In genomic region chr2:129893832-129894231, GRCm38 (mm10) we compare ENCODE assay signal across 25 mouse cellular contexts.
DNase-seq lines count a peak whose midpoint lies in the region; ATAC-seq and TF ChIP-seq lines count a peak whose summit lies in the region.
"Had no signal": no experiment of that assay in that cellular context is flagged by ENCODE, and none has a peak within 500 bp of the region (broad histone marks: within the 10 kb centered on the region; RNA-seq: fewer than 3 reads in every experiment).

No protein-coding gene starts in this region.

- WGBS in hindbrain, embryonic 14.5 days, result 65% methylated on average over 5 of the region's 5 CpGs
- 93% methylated on average over 5 of the region's 5 CpGs for WGBS in hindbrain, embryonic 10.5 days
- 80% methylated on average over 5 of the region's 5 CpGs for WGBS in bone marrow, adult 2 months
- 66% methylated on average over 5 of the region's 5 CpGs for WGBS in hindbrain, postnatal 0 days
- WGBS in kidney, embryonic 15.5 days, result 82% methylated on average over 5 of the region's 5 CpGs

- intact Hi-C loops in gastrocnemius, adult 2 months (cut with DNase I), result no loop called here

- TF ChIP-seq CTCF in gastrocnemius, adult 2 months (IDR thresholded peaks at IDR 0.05), result no peak
- TF ChIP-seq CTCF in bone marrow, adult 2 months (IDR thresholded peaks at IDR 0.05; ENCODE audit: control insufficient read depth, insufficient read depth, low read length), result no peak
- no peak for TF ChIP-seq CTCF in hindbrain, postnatal 0 days (IDR thresholded peaks at IDR 0.05; ENCODE audit: low read depth)

- no peak for ATAC-seq in hindbrain, embryonic 14.5 days (ENCODE audit: low FRiP score)
- ATAC-seq in hindbrain, postnatal 0 days, result no peak
- ATAC-seq in kidney, embryonic 15.5 days (replicated peaks; ENCODE audit: low FRiP score), result no peak
- ATAC-seq: forebrain, embryonic 16.5 days; midbrain, embryonic 15.5 days; Patski had no signal

- DNase-seq in gastrocnemius, adult 2 months, result no peak
- no peak for DNase-seq in gastrocnemius, adult 8-10 months (ENCODE audit: low spot score in 2 of 2)
- DNase-seq in hindbrain, embryonic 14.5 days (ENCODE audit: low spot score), result no peak
- no peak for DNase-seq in hindbrain, embryonic 10.5 days (ENCODE audit: low spot score)
- peak; percentile 5 for DNase-seq in hindbrain, postnatal 0 days (ENCODE audit: low spot score)
- no peak for DNase-seq in natural killer cell, adult 2 months (ENCODE audit: low spot score in 2 of 2)
- DNase-seq: adrenal gland, postnatal 10 days; cerebellum, adult 11-12 months; cerebellum, adult 9-11 months; embryo, embryonic 11 days; kidney, adult 11 months; layer of hippocampus, postnatal 36 days; lung, adult 2 months; thymus, adult 18-20 months; thymus, postnatal 25 days had no signal

- H3K27ac ChIP-seq in gastrocnemius, adult 2 months, result peak overlapping the region; percentile 48; the same call in 1 of the 2 replicates
- H3K27ac ChIP-seq in hindbrain, embryonic 14.5 days, result 0 out of 2 replicates have a peak overlapping the region, but pooled peaks have one; percentile 12
- no peak overlapping the region for H3K27ac ChIP-seq in hindbrain, embryonic 10.5 days
- H3K27ac ChIP-seq in bone marrow, adult 2 months (ENCODE audit: control insufficient read depth, insufficient read depth, low read depth, low read length, poor library complexity), result peak overlapping the region; percentile 47; the same call in 1 of the 2 replicates
- no peak overlapping the region for H3K27ac ChIP-seq in hindbrain, postnatal 0 days
- no peak overlapping the region for H3K27ac ChIP-seq in kidney, embryonic 15.5 days
- H3K27ac ChIP-seq: embryonic facial prominence, embryonic 12.5 days; heart, embryonic 10.5 days; liver, embryonic 14.5 days; midbrain, embryonic 10.5 days; midbrain, embryonic 15.5 days; stomach, postnatal 0 days had no signal

- H3K4me2 ChIP-seq in hindbrain, embryonic 14.5 days (replicated peaks), result no peak overlapping the region
- no peak overlapping the region for H3K4me2 ChIP-seq in hindbrain, postnatal 0 days (ENCODE audit: low read depth, low read length)
- no peak overlapping the region for H3K4me2 ChIP-seq in kidney, embryonic 15.5 days
- H3K4me2 ChIP-seq: embryonic facial prominence, embryonic 12.5 days; midbrain, embryonic 15.5 days had no signal

- peak overlapping the region; percentile 34; the same call in 1 of the 2 replicates for H3K4me3 ChIP-seq in gastrocnemius, adult 2 months
- H3K4me3 ChIP-seq in hindbrain, embryonic 14.5 days (replicated peaks; ENCODE audit: low read length), result no peak overlapping the region
- no peak overlapping the region for H3K4me3 ChIP-seq in hindbrain, embryonic 10.5 days
- no peak overlapping the region for H3K4me3 ChIP-seq in bone marrow, adult 2 months (replicated peaks; ENCODE audit: control insufficient read depth, low read depth, low read length)
- no peak overlapping the region for H3K4me3 ChIP-seq in hindbrain, postnatal 0 days (ENCODE audit: low read length)
- H3K4me3 ChIP-seq in kidney, embryonic 15.5 days (replicated peaks), result no peak overlapping the region
- H3K4me3 ChIP-seq: embryonic facial prominence, embryonic 12.5 days; heart, embryonic 10.5 days; midbrain, embryonic 10.5 days; midbrain, embryonic 15.5 days had no signal

- no peaks in the 10 kb centered on the region for H3K36me3 ChIP-seq in hindbrain, embryonic 14.5 days (replicated peaks; ENCODE audit: control insufficient read depth, insufficient read depth)
- no peaks in the 10 kb centered on the region for H3K36me3 ChIP-seq in hindbrain, embryonic 10.5 days
- H3K36me3 ChIP-seq in hindbrain, postnatal 0 days (ENCODE audit: insufficient read depth, low read length), result no peaks in the 10 kb centered on the region
- H3K36me3 ChIP-seq in kidney, embryonic 15.5 days, result no peaks in the 10 kb centered on the region
- H3K36me3 ChIP-seq: embryonic facial prominence, embryonic 12.5 days; heart, embryonic 10.5 days; midbrain, embryonic 10.5 days; midbrain, embryonic 15.5 days had no signal

- H3K27me3 ChIP-seq in hindbrain, embryonic 14.5 days (ENCODE audit: control insufficient read depth, insufficient read depth, low read length), result no peaks in the 10 kb centered on the region
- no peaks in the 10 kb centered on the region for H3K27me3 ChIP-seq in hindbrain, embryonic 10.5 days (ENCODE audit: insufficient read depth, poor library complexity, severe bottlenecking)
- H3K27me3 ChIP-seq in hindbrain, postnatal 0 days (ENCODE audit: insufficient read depth, low read length), result no peaks in the 10 kb centered on the region
- H3K27me3 ChIP-seq in kidney, embryonic 15.5 days, result no peaks in the 10 kb centered on the region
- H3K27me3 ChIP-seq: embryonic facial prominence, embryonic 12.5 days; midbrain, embryonic 15.5 days had no signal

- no peak for TF ChIP-seq POLR2A in bone marrow, adult 2 months (IDR thresholded peaks at IDR 0.05; ENCODE audit: borderline replicate concordance, control insufficient read depth, low read depth, low read length)

- H3K9me3 ChIP-seq in hindbrain, embryonic 14.5 days (ENCODE audit: control insufficient read depth, low read length), result no peaks in the 10 kb centered on the region
- no peaks in the 10 kb centered on the region for H3K9me3 ChIP-seq in hindbrain, embryonic 10.5 days
- no peaks in the 10 kb centered on the region; the same call in 1 of the 2 replicates for H3K9me3 ChIP-seq in hindbrain, postnatal 0 days (ENCODE audit: low read length)
- H3K9me3 ChIP-seq in kidney, embryonic 15.5 days (replicated peaks), result no peaks in the 10 kb centered on the region
- H3K9me3 ChIP-seq: embryonic facial prominence, embryonic 12.5 days; midbrain, embryonic 10.5 days; midbrain, embryonic 15.5 days had no signal

- H3K9ac ChIP-seq in hindbrain, embryonic 14.5 days, result no peak overlapping the region
- H3K9ac ChIP-seq in hindbrain, postnatal 0 days (replicated peaks; ENCODE audit: low read length), result no peak overlapping the region
- H3K9ac ChIP-seq in kidney, embryonic 15.5 days, result no peak overlapping the region
- H3K9ac ChIP-seq: embryonic facial prominence, embryonic 12.5 days; liver, embryonic 14.5 days; midbrain, embryonic 15.5 days had no signal

- peaks cover 12% of the 10 kb centered on the region for H3K4me1 ChIP-seq in hindbrain, embryonic 14.5 days (replicated peaks; ENCODE audit: control insufficient read depth, insufficient read depth, low read length)
- H3K4me1 ChIP-seq in hindbrain, embryonic 10.5 days (replicated peaks), result no peaks in the 10 kb centered on the region
- peaks cover 9% of the 10 kb centered on the region; the same call in 1 of the 2 replicates for H3K4me1 ChIP-seq in bone marrow, adult 2 months (ENCODE audit: control insufficient read depth, insufficient read depth, low read length)
- no peaks in the 10 kb centered on the region for H3K4me1 ChIP-seq in hindbrain, postnatal 0 days (ENCODE audit: insufficient read depth, low read length)
- H3K4me1 ChIP-seq in kidney, embryonic 15.5 days, result no peaks in the 10 kb centered on the region
- H3K4me1 ChIP-seq: embryonic facial prominence, embryonic 12.5 days; heart, embryonic 10.5 days; midbrain, embryonic 10.5 days; midbrain, embryonic 15.5 days had no signal

Comparison
In these comparisons a context has a peak if more than half of its experiments do, and no peak if none do; other contexts are left out.
1. H3K27ac ChIP-seq: peak in gastrocnemius, adult 2 months (single experiment), hindbrain, embryonic 14.5 days (single experiment) and bone marrow, adult 2 months (single experiment); none in hindbrain, embryonic 10.5 days (single experiment), hindbrain, postnatal 0 days (single experiment) and kidney, embryonic 15.5 days (single experiment).